Mouse (Mus musculus): ENCODE data around the gene Gart.

GRCm38 (mm10) chr16:91633641-91634040, 13.1 kb downstream of the Gart start:
- TF ChIP-seq CTCF (IDR thresholded peaks at IDR 0.05; ENCODE audit: borderline replicate concordance, insufficient read depth, low read depth, low read length) (no peak), POLR2A (IDR thresholded peaks at IDR 0.05; ENCODE audit: borderline replicate concordance, insufficient read depth, low read length) (no peak)
